Mouse (Mus musculus) adrenal gland, adult 8-10 months (tissue): Measurements from ENCODE around the gene Ssbp3. TPM values are rescaled to one million over a fixed set of nuclear protein-coding genes. Genes with fewer than 3 reads are reported as not detected.
A peak's percentile ranks its signal among the peaks of the same experiment; 100 is the strongest.

ENCODE experiments used
- DNase-seq: peaks from one replicate; pipeline ENCODE4 v3.0.0; 2022
- total RNA-seq, 4 experiments: library from RNA; stranded (reverse); gene quantifications; 2 replicates each; pipeline ENCODE4 v1.2.4; 2022

Gene Ssbp3
- total RNA-seq, 4 experiments from 2014 or later = 70.3 to 121 (median 101) TPM

DNA sequence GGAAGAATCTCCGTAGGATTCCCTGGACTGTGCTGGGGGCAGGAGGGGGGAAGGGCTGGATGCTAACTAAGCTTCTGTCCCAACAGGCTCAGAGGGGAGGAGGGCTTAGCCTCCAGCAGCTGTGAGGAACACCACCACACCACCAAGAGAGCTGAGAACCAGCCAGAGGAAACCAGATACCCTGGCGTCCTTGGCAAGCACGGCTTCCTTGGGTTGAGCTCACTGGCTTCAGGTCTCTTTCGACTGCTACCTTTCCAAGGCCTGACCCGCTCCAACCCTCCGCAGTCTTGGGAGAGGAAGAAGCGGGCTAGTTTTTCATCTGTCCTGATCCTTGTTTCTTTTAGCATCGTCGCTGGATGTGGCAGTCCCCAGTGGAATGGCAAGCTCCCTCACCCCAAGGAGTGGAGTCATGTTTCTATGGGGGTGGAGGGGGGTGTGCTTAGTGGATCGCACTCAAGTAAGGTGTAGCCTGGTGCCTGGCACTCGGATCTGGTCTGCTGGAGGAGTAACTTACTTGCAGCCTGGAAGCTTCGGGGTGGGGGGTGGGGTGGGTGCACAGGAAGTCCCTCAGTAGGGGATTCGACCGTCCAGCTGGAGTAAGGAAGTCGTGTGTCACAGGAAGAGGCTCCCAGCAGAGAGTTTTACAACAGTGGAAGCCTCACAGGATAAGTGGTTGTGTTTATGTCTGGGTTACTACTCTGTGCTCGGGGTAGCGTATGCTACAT, 2.6 kb upstream of the Ssbp3 start:
- no peak for DNase-seq

- DNase-seq = no peak
Observed at GRCm38 (mm10) chr4:106908426-106908809, 2.1 kb upstream of the Ssbp3 start.

DNA sequence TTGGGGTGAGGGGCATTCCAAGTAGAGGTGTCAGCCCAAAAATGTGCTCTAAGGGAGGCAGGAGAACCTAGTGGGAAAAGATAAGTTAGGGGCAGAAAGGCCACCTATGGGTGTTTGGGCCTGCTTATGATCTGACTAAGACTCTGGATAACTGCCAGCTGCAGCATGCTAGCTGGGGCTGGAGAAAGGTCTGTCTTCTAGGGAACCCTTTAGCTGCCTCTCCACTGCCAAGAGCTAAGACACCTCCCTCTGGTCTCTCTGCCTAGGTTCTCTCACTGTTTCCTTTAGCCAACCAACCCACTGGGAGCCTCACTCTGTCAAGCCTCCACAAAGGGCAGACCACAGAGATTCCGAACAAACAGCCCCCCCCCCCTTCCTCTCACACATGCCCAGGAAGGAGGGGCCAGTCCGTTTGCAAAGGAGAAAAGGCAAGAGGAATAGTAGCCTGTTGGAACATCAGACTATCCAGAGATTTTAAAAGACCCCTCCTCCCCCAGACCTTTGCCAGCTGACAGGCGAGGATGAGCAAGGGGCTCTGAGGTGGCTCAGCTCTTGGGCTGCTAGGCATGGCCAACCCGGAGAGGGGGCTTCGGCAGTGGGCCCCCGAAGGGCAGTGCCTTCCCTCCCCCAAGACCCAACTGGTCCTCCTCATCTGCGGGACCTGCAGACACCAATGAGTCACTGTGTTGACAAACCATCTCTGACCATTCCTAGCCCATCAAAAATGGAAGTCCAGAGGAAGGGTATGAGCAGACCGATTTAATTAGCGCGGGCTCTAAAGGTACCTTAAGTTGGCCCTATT, 1.4 kb upstream of the Ssbp3 start:
- DNase-seq = peak; percentile 67

DNA sequence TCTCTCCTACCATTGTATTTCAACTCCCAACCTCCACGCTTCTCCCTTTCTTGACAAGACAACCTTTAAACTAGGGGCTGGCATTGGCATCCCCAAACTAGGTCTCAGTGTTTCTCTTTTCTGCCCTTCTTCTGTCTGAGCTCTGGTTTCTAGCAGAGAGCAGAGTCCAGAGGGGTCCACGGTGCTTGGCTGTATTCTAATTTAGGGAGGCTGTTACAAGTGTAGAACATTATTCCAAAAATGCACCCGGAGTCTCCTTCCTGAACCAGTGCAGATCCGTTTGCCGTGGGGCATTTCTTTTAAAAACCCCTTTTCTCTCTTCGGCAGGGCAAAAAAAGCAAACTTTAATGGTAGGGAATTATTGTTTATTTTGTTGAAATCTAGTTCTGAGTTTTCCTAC, 704 bp upstream of the Ssbp3 start:
- DNase-seq = no peak

GRCm38 (mm10) chr4:106911246-106911801, 823 bp downstream of the Ssbp3 start:
- peak; percentile 90 for DNase-seq

DNA sequence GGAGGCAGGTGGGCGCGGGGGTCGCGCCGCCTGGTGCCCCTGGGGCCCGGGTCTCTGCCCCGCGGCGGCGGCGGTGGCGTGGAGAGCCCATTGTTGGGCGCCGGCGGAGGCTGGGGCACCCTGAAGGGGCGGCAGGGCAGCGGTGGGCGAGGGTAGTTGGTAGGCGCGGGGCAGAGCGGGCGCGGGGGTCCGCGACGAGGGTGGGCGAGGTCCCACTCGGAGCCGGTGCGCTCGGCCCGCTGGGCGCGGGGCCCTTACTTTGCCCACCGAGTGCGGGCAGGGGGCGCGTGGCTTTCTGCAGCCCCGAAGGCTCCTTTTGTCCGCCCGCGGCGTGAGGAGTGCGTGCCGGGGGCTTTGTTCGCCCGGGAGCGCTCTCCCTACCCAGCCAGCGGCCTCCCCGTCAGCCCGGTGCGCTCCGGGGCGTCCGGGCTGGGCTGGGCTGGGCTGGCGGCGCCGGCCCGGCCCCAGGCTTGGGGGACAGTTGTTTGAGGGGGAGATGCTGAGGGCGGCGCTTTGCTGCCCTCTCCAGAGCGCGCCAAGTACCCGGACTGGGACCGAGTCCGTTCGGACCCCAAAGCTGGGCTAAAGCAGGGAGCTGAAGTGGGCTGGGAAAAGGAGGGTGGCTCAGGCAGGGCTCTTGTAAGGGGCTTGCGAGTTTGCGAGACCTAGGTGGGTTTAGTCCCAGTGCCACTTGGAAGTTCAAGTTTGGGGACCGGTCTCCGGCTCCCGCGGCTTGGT, 1.6 kb downstream of the Ssbp3 start:
- no peak for DNase-seq

DNA sequence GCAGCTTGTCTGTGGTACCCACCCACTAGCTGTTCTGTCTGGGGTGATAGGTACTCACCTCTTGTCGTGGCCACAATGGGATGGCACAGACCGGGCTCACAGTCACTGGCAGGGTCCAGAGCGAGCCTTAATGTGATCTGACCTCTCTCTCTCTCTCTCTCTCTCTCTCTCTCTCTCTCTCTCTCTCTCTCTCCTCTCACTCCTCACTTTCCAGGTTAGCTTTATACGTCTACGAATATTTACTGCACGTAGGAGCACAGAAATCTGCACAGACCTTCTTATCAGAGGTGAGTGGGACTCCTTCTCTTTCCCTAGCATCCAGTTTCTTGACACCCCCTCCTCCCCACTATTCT, 2.2 kb downstream of the Ssbp3 start:
- DNase-seq = no peak

GRCm38 (mm10) chr4:106913411-106914049, 3.0 kb downstream of the Ssbp3 start:
- no peak for DNase-seq

DNA sequence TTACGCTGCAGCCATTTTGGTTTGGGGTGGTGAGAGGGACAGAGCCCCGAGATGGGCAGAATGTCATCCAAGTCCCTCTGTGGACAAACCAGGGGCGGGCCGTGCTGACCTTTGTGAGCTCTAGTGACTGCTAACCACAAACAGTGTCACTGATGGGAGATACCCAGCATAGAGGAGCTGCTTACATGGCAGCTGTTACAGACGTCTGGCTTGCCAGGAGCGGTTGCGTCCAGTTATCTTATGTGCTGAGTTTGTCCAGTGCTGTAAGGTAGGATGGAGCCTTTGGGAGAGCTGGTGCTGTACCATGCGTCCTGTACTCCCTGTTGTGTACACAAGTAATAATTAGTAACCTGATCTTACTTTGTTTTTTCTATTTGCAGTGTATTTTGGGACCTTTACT, 4.8 kb downstream of the Ssbp3 start:
- DNase-seq = no peak

- peak; percentile 49 for DNase-seq
Observed at GRCm38 (mm10) chr4:106918263-106918662, 7.8 kb downstream of the Ssbp3 start.

- no peak for DNase-seq
Observed at GRCm38 (mm10) chr4:106920119-106920518, 9.6 kb downstream of the Ssbp3 start.

DNA sequence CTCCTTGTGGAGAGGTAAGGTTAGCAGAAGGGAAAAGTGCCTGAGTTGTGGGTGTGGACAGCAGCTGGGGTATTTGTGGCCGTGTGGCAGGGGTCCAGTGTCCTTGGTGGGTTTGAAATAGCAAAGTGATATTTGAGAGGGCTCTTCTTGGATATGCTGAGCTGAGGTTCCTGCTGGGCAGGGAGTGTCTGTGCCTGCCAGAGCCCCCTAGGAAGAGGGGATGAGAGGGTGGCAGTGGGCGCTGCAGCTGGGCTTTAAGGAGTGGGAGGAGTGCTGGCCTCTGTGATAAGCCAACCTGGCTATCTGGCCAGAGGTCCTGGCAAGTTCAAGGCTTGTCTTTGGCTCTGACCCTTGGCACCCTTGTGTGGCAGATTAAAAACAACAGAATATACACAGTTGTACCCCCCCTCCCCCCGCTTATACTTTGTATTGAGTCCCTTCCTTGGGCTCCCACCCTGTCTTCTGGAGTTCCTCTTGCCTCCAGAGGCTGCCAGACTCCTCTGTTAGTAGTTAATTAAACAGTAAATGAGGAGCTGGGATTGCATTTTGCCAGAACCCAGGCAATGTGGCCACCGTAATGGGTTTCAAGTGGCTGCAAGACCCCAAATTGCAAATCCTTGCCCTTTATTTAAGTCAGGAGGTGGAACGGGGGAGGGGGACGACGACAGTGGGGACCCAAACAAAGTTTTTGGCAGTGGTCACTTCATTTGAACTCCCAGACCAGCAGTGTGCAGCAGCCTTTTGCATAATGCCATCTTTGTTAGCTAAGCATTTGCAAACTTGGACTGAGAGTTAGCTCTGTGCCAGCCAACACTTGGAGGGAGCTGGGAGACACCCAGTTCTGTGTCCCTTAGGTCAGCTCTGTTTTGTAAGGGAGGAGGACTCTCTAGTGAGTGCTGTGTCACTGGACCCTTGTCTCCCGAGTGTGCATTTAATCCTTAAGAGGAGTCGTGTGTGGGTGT, 11.2 kb downstream of the Ssbp3 start:
- no peak for DNase-seq

DNA sequence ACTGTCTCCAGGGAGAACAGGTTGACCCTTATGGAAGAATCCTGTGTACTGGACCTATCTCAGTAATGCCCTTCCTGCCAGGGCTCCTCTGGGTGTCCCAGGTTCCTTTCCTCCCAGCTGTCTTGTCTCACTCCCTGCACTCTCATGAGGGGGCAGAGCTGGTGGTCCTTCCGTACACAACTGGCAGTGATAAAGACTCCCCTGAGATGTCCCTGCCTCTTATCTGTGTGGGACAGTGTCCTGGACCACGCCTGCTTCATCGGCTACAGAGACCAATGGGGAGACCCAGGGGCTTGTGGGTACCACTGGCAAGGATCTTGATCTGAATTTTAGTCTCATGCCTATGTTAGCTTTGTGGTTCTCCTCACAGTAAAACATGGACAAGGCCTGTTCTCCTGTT, 12.4 kb downstream of the Ssbp3 start:
- DNase-seq = no peak

DNA sequence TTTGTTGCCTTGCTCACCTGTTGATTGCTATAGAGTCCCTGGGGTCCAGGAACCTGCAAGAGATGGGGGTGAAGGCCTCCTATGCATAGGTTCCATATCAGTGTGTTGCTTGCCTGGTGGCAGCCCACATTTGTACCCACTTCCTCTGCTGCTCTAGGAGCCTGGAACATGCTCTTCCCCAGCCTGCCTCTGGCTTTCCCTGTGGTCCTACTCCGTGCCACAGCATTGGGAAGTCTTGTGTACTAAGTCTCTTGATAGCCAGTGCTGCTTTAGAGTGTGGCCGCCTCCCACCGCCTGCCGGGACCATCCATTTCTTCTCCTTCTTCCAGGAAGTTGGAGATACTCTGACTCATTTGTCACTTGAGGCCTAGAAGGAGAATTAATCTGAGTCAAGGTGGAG, 13.7 kb downstream of the Ssbp3 start:
- DNase-seq = no peak

DNA sequence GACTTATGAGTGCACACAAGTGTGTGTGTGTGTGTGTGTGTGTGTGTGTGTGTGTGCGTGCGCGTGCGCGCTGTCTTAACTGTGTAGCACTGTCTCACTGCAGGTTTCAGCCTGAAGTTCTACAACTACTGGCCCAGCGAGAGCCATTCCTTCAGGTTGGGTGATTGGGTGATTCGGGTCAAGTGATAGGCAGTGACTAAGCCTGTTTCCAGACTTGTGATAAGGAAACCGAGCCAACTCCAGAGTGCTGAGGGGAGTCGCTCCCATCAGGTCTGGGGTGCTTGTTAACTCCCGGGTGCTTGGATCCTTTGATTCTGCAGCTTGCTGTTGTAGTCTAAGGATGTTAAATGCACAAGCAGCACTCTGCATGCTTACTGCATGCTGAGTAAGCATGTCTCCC, 14.4 kb downstream of the Ssbp3 start:
- DNase-seq = no peak

DNA sequence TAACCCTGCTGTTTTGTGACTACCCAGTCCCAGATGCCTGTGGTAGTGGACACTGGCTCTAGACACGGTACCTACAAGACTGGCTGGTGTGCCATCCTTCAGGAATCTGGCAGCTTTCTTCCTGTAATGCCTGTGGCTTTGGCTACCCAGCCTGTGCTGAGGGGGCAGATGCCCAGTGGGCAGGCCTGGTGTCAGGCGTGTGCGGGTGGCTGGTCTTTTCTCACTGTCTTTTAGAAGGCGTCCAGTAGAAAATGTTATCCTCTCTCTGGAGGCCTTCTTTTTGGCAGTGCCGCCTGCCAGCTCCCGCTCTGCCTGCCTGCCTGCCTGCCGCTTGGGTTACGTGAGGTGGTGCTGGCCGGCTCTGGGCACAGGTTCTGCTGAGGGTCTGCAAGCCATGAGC, 15.9 kb downstream of the Ssbp3 start:
- no peak for DNase-seq

- no peak for DNase-seq
Observed at GRCm38 (mm10) chr4:106927034-106927433, 16.5 kb downstream of the Ssbp3 start.

DNA sequence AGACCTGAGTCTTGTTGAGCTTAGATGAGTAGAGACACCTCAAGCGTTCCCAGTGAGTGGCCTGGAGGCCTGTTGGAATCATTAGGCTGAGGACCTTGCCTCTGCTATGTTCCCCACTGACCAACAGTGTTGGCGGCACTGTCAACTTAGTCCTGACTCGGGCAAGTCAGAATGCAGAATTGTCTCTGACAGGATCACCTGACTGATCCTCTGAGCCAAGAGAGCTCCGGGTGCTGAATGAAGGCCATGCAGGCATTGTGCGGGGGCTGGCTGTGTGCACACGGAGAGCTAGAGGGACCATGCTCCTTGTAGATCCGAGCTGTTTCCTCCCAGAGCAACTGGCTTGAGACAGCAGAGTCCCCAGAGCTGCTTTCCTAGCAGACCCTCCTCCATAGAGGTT, 18.5 kb downstream of the Ssbp3 start:
- no peak for DNase-seq

- DNase-seq = no peak
Observed at GRCm38 (mm10) chr4:106932583-106932982, 22.1 kb downstream of the Ssbp3 start.

DNA sequence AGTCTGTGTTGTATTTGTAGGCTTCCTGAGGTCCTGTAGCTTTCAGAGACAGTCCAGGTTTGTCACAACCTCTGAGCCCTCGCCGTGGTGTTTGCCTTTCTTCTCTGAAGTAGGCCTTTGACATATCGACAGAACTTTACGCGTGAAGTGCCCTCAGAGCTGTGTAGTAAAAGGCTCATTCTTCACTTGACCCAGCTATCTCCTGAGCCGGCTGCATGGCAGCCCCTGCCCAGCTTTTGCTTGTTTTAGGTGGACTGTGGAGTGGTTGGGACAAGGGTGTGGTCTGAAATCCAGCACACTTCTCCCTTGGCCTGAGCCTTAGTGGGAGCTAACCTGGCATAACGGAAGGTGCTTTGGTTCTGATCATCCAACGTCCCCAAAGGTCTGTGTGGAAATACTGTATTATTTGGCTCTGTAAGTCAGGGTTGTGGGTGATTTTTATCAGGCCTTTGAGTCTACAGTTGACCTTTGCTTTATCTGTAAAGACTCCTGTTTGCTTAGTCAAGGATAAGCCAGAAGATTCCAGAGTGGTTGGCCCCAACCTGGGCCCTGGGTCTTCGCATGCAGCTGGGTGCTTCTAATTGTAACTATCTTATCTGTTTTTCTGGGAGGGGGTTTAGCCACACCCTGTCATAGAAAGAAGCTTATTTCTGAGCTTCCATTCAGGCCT, 23.4 kb downstream of the Ssbp3 start:
- DNase-seq = no peak
